Mouse (Mus musculus): Measurements from ENCODE around the gene Spata2l. TPM values are rescaled to one million over a fixed set of nuclear protein-coding genes. Genes with fewer than 3 reads are reported as not detected.
"Not testable (repeated sequence)": the region's sequence is repeated elsewhere in the genome, so short reads cannot be mapped to it uniquely, and the experiment has no call there.

The Spata2l gene
- polyA plus RNA-seq, 1 experiment from 2014 or later, result 1.2 TPM

- Histone ChIP-seq H3K27ac (no peak overlapping the region), H3K9ac (no peak overlapping the region), H3K4me1 (replicated peaks) (no peaks in the 10 kb centered on the region; the same call in 1 of the 2 replicates), H3K27me3 (no peaks in the 10 kb centered on the region), H3K4me2 (no peak overlapping the region), H3K36me3 (peaks cover 38% of the 10 kb centered on the region), H3K4me3 (replicated peaks) (no peak overlapping the region), H3K9me3 (replicated peaks) (no peaks in the 10 kb centered on the region)
- WGBS (ENCODE audit: insufficient replicate concordance), result 69% methylated on average over 4 of the region's 4 CpGs
- DNase-seq (no peak), ATAC-seq (ENCODE audit: low read depth) (no peak)
These were observed 8.3 kb upstream of the Spata2l start for GRCm38 (mm10) chr8:123244382-123244781.

- Histone ChIP-seq H3K4me1 (replicated peaks) (no peaks in the 10 kb centered on the region; the same call in 1 of the 2 replicates), H3K27me3 (no peaks in the 10 kb centered on the region), H3K4me3 (replicated peaks) (no peak overlapping the region), H3K36me3 (peaks cover 25% of the 10 kb centered on the region), H3K9me3 (replicated peaks) (no peaks in the 10 kb centered on the region), H3K9ac (no peak overlapping the region), H3K4me2 (no peak overlapping the region), H3K27ac (no peak overlapping the region)
- no peak for ATAC-seq (ENCODE audit: low read depth)
- DNase-seq, result no peak
- WGBS (ENCODE audit: insufficient replicate concordance), result 60% methylated on average over 11 of the region's 11 CpGs
These were observed 7.0 kb upstream of the Spata2l start for GRCm38 (mm10) chr8:123243053-123243452.

DNA sequence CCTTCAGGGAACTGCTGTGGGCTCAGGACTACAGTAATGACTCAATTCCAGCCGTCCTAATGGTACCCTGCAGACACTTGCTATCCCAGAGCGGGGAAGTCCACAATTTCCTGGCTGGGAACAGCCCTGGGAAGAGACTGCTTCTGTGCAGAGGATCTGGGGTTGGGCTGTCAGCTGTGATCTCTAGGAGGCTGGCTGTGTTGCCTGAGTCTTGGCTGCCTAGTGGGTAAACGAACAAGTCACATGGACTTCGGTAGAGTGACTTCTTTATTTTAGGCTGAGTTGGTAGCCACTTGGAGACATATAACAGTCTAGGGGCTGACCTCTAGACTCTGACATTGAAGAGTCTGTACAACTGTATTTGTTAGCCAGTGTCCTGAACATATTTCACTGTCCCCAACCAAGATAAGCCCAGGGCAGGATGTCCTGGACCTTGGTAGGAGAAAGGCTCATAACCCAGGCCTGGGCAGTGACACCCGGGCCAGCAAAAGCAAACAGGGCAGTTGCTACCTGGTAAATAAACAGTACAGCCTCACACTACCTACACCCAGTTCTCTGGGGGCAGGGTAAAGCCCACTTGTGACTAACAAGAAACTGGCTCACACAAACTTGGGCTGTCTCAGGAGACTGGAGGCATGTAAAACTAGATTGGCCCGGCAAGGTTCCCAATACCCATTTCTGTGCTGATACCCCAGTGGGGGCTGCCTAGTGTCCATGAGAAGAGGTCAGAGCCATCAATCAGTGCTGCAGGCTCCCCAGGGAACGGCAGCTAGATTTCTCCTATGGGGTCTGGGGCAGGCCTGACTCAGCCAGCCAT is 6.3 kb upstream of the Spata2l start:
- 0 out of 2 replicates have a peak, but pooled peaks have one; percentile 8 for ATAC-seq (ENCODE audit: low read depth)
- no peak overlapping the region for H3K27ac ChIP-seq

DNA sequence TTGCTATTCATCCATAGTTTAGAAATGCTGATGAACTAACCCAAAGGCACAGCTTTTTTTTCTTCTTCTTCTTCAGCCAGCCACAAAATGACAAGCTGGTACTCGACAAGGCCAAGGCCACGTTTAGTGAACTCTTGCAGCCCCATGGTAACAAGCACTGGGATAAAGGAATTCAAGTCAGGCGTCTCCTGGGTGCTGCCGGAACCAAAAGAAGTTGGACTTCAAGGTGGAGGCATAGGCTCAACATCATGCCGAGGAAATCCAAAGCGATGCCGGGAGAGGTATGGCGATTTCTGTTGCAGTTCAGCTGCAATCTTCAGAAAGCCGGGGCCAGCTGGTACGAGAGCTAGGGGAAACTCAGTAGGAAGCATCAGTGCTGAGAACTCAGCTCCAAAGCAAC is 3.4 kb upstream of the Spata2l start:
- H3K4me2 ChIP-seq, result no peak overlapping the region
- no peak overlapping the region for H3K9ac ChIP-seq
- peaks cover 23% of the 10 kb centered on the region for H3K4me1 ChIP-seq (replicated peaks)
- DNase-seq (no peak), ATAC-seq (ENCODE audit: low read depth) (no peak)
- peaks cover 21% of the 10 kb centered on the region for H3K27me3 ChIP-seq
- no peak overlapping the region for H3K4me3 ChIP-seq (replicated peaks)
- H3K9me3 ChIP-seq (replicated peaks), result no peaks in the 10 kb centered on the region
- WGBS (ENCODE audit: insufficient replicate concordance), result 80% methylated on average over 10 of the region's 10 CpGs
- no peak overlapping the region for H3K27ac ChIP-seq
- H3K36me3 ChIP-seq, result 0 out of 2 replicates have a peak, but pooled peaks cover under 1% of the 10 kb centered on the region

More for the DNA sequence above, 6.3 kb upstream of the Spata2l start:
- H3K9ac ChIP-seq, result no peak overlapping the region
- peaks cover 1% of the 10 kb centered on the region; the same call in 1 of the 2 replicates for H3K27me3 ChIP-seq
- no peaks in the 10 kb centered on the region for H3K9me3 ChIP-seq (replicated peaks)
- 68% methylated on average over 7 of the region's 7 CpGs for WGBS (ENCODE audit: insufficient replicate concordance)
- peaks cover 18% of the 10 kb centered on the region; the same call in 1 of the 2 replicates for H3K36me3 ChIP-seq
- no peak overlapping the region for H3K4me3 ChIP-seq (replicated peaks)
- no peaks in the 10 kb centered on the region; the same call in 1 of the 2 replicates for H3K4me1 ChIP-seq (replicated peaks)
- H3K4me2 ChIP-seq, result no peak overlapping the region
- DNase-seq, result no peak

GRCm38 (mm10) chr8:123234918-123235519 is 1.0 kb downstream of the Spata2l start:
- no peaks in the 10 kb centered on the region for H3K36me3 ChIP-seq
- no peak overlapping the region for H3K27ac ChIP-seq
- peaks cover 23% of the 10 kb centered on the region for H3K4me1 ChIP-seq (replicated peaks)
- no peak for DNase-seq
- ATAC-seq (ENCODE audit: low read depth), result no peak
- peak overlapping the region; percentile 68 for H3K4me3 ChIP-seq (replicated peaks)
- H3K9me3 ChIP-seq (replicated peaks), result no peaks in the 10 kb centered on the region
- H3K27me3 ChIP-seq, result peaks cover 33% of the 10 kb centered on the region
- WGBS (ENCODE audit: insufficient replicate concordance), result 30% methylated on average over 13 of the region's 13 CpGs
- H3K4me2 ChIP-seq, result peak overlapping the region; percentile 96
- peak overlapping the region; percentile 68; the same call in 1 of the 2 replicates for H3K9ac ChIP-seq

GRCm38 (mm10) chr8:123233760-123234159 is 2.3 kb downstream of the Spata2l start:
- Histone ChIP-seq H3K36me3 (0 out of 2 replicates have a peak, but pooled peaks cover 7% of the 10 kb centered on the region), H3K4me1 (replicated peaks) (peaks cover 23% of the 10 kb centered on the region), H3K9ac (no peak overlapping the region), H3K9me3 (replicated peaks) (no peaks in the 10 kb centered on the region), H3K4me3 (replicated peaks) (no peak overlapping the region), H3K27me3 (peaks cover 33% of the 10 kb centered on the region), H3K27ac (no peak overlapping the region), H3K4me2 (no peak overlapping the region)
- ATAC-seq (ENCODE audit: low read depth) (no peak), DNase-seq (no peak)
- 79% methylated on average over 11 of the region's 11 CpGs for WGBS (ENCODE audit: insufficient replicate concordance)

DNA sequence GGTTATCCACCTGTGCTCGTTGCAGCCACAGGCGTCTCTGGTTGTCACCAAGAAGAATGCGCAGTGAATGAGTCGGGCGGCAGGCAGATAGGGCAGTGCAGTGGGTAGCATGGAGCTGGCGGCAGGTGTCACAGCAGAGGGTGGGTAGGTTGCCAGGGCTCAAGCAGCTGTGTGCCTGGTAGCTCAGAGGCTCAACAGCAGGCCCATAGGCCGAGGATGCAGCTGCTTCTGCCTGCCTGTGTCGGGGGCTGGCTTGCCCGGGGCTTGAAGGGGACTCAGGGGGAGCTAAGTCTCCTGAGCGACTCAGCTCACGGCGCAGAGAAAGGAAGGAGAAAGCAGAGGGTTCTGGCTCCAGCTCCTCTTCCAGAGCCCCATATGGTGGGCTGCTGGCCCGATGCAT is 2.7 kb downstream of the Spata2l start:
- Histone ChIP-seq H3K9me3 (replicated peaks) (no peaks in the 10 kb centered on the region), H3K9ac (no peak overlapping the region), H3K27me3 (peaks cover 33% of the 10 kb centered on the region), H3K27ac (no peak overlapping the region), H3K4me1 (replicated peaks) (peaks cover 23% of the 10 kb centered on the region), H3K36me3 (0 out of 2 replicates have a peak, but pooled peaks cover 11% of the 10 kb centered on the region), H3K4me3 (replicated peaks) (no peak overlapping the region), H3K4me2 (no peak overlapping the region)
- WGBS (ENCODE audit: insufficient replicate concordance), result 49% methylated on average over 11 of the region's 13 CpGs
- ATAC-seq (ENCODE audit: low read depth), result no peak
- DNase-seq, result no peak

GRCm38 (mm10) chr8:123232553-123232952 is 3.5 kb downstream of the Spata2l start:
- H3K4me2 ChIP-seq, result no peak overlapping the region
- 44% methylated on average over 7 of the region's 7 CpGs for WGBS (ENCODE audit: insufficient replicate concordance)

GRCm38 (mm10) chr8:123231742-123232141 is 4.3 kb downstream of the Spata2l start:
- no peak for DNase-seq
- 73% methylated on average over 5 of the region's 5 CpGs for WGBS (ENCODE audit: insufficient replicate concordance)
- Histone ChIP-seq H3K27me3 (peaks cover 28% of the 10 kb centered on the region), H3K9me3 (replicated peaks) (no peaks in the 10 kb centered on the region), H3K4me1 (replicated peaks) (peaks cover 21% of the 10 kb centered on the region), H3K27ac (no peak overlapping the region), H3K9ac (no peak overlapping the region), H3K4me3 (replicated peaks) (no peak overlapping the region), H3K36me3 (peaks cover 22% of the 10 kb centered on the region; the same call in 1 of the 2 replicates), H3K4me2 (no peak overlapping the region)
- ATAC-seq (ENCODE audit: low read depth), result no peak

More at GRCm38 (mm10) chr8:123232553-123232952, 3.5 kb downstream of the Spata2l start:
- Histone ChIP-seq H3K27ac (no peak overlapping the region), H3K36me3 (peaks cover 18% of the 10 kb centered on the region; the same call in 1 of the 2 replicates), H3K4me3 (replicated peaks) (no peak overlapping the region), H3K4me1 (replicated peaks) (peaks cover 23% of the 10 kb centered on the region), H3K9ac (no peak overlapping the region), H3K27me3 (peaks cover 33% of the 10 kb centered on the region), H3K9me3 (replicated peaks) (no peaks in the 10 kb centered on the region)
- DNase-seq (no peak), ATAC-seq (ENCODE audit: low read depth) (no peak)

GRCm38 (mm10) chr8:123230326-123230725 is 5.7 kb downstream of the Spata2l start:
- Histone ChIP-seq H3K27me3 (peaks cover 21% of the 10 kb centered on the region), H3K4me1 (replicated peaks) (peaks cover 15% of the 10 kb centered on the region), H3K36me3 (peaks cover 26% of the 10 kb centered on the region; the same call in 1 of the 2 replicates)
- not testable (repeated sequence) for H3K9me3 ChIP-seq (replicated peaks); DNase-seq; H3K27ac ChIP-seq; ATAC-seq (ENCODE audit: low read depth); H3K4me3 ChIP-seq (replicated peaks); H3K4me2 ChIP-seq; H3K9ac ChIP-seq
- WGBS (ENCODE audit: insufficient replicate concordance), result 77% methylated on average over 11 of the region's 11 CpGs

- Histone ChIP-seq H3K4me1 (replicated peaks) (peaks cover 19% of the 10 kb centered on the region), H3K36me3 (peaks cover 26% of the 10 kb centered on the region; the same call in 1 of the 2 replicates), H3K4me2 (no peak overlapping the region), H3K27ac (no peak overlapping the region), H3K9me3 (replicated peaks) (no peaks in the 10 kb centered on the region), H3K4me3 (replicated peaks) (no peak overlapping the region), H3K27me3 (peaks cover 2% of the 10 kb centered on the region; the same call in 1 of the 2 replicates), H3K9ac (no peak overlapping the region)
- DNase-seq (no peak), ATAC-seq (ENCODE audit: low read depth) (no peak)
- WGBS (ENCODE audit: insufficient replicate concordance), result 94% methylated on average over 1 of the region's 1 CpGs
These were observed 7.6 kb downstream of the Spata2l start for GRCm38 (mm10) chr8:123228416-123228815.

All from liver, embryonic 13.5 days (tissue).